Mouse (Mus musculus) retina, postnatal 1 day (tissue): ENCODE measurements around the gene Pym1.

Experiments used
- DNase-seq: peaks from one replicate; pipeline ENCODE4 v3.0.0-alpha.2; 2012

Gene Pym1

GRCm38 (mm10) chr10:128806086-128806485, 58.4 kb downstream of the Pym1 start:
- peak; percentile 10 for DNase-seq

- no peak for DNase-seq
These were observed 59.3 kb downstream of the Pym1 start for GRCm38 (mm10) chr10:128807018-128807417.
